Mouse (Mus musculus): ENCODE data around the gene Nhej1.
A peak's percentile ranks its signal among the peaks of the same experiment; 100 is the strongest.

Gene Nhej1

DNA sequence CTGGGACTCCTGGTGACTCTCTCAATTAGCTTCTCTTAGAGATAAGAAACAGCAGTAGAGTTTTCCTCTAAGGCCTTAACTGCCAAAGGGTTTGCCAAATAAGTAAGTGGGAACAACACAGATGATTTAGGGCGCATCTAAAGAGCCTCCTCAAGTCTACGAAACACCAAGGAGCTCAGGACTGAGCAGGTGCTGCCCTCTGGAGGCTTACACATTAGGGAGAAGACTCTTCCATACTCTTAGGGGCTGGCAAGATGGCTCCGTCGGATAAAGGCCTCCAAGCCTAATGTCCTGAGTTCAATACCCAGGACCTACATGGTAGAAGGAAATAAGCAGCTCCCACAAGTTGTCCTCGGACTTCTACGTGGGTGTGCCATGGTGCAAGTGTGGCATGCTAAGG, 151.4 kb downstream of the Nhej1 start:
- DNase-seq, result peak in 1 of 2 experiments; percentile 54

GRCm38 (mm10) chr1:74971353-74972050, 153.5 kb downstream of the Nhej1 start:
- DNase-seq, result peak; percentile 15 to 74

DNA sequence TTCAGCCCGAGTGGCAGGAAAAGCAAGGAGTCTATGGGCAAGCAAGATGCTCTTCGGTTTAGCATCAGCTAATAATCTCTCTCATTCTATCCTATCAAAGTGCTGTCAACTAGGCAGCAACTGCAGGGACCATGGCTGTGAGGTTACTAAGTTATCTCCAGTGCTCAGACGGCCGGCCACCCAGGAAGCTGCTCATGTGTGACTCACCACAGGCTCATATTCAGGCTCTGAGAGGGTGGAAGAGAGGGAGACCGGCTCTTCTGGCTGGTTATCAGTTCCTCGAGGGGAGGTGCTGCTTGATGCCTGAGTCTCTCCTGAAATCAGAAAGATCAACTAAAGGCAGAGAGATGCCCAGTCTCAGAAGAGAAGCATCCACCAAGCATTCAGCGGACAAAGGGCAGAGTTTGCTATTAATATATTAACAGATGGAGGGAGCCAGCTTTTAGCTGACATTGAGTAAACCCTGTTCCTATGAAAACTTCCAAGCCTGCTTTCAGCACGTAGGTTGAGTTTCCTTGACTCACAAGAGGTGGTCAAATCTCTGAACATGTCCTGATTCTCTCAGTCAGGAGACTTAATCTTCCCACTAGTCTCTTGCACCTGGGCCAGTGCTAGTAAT, 156.9 kb downstream of the Nhej1 start:
- DNase-seq, result peak in 1 of 2 experiments; percentile 12

DNA sequence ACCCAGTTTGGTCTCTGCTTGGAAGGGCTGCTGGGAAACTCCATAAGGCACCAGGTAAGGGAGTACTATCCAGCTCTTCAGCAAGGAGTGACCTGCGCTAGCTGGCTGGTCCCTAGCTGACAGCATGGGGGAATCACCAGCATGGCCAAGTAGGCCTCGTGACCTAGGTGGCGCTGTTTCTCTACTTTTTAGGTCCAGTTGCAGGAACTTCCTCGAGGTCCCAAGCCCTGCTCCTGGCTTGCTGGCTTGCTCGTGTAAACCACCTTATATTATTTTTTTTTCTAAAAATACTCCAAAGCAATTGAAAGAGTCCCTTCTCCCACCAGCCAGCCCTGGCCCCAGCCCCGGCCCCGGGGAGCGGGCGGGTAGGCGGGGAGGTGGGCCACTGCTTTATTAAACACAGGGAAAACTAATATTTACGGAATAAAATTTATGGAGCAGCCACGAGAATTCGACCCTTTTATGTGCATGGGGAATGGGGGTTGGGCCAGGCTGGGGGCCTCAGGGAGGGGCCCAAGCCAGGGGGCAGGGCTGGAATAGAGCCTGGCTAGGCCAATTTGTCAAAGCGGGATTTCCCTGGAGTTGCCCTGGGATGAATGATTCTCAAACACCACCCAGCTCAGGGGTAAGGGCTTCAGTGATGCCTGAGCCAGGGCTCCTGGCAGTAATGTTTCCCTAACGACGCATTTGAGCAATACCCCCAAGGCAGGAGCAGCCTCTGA, 160.3 kb downstream of the Nhej1 start:
- DNase-seq, result peak; percentile 90 to 96

DNA sequence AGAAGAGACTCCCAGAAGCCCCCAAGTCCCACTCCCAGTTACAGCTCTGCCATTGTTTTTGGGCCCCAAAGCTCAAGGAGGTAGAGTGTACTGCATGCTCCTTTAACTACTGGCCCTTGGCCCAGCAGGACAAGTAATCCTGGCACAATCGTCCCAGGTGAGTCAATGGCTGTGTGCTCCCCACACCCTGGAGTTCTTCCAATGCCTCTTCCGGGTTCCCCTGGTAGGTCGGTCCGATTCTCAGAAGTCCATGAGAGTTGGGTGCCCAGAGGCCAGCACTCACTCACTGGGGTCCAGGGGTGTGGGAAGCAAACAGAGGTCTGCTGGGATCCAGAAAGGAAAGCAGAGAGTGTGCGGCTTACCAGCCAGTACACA, 162.2 kb downstream of the Nhej1 start:
- peak in 1 of 2 experiments; percentile 46 for DNase-seq

- no peak for DNase-seq
Observed at GRCm38 (mm10) chr1:74962126-74962852, 162.7 kb downstream of the Nhej1 start.

DNA sequence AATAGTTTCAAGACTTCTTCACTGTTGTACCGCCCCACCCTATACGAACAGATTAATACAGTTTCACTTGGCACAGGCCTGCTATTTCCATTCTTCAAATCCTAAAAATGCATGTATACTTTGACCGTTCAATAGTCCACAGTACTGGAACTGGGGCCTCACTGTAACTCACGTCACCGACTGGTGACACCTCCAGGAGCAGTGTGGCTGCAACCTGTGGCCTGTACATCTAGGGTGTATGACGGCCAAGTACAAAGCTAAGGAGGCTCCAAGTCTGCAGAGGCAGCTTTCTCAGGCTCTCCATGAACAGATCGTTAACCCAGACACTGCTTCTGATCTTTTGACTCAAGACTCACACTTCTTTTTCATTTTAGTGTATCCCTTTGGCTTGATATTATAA, 163.3 kb downstream of the Nhej1 start:
- DNase-seq, result no peak

DNA sequence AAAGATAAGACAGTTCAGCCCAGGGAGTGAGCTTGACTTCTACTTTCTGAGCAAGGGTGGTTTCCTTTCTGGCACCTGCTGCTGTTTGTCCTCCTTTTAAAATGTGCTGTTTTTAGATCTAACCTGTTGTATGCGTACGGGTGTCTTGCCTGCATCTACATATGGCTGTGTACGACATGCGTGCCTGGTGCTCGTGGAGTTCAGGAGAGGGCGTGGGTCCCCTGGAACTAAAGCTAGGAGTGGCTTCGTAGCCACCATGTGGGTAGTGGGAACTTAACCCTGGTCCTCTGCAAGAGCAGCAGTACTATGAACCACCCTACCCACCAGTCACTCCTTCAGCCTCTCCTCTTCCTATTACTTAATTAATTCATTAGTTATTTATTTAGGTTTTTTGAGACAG, 164.9 kb downstream of the Nhej1 start:
- no peak for DNase-seq

GRCm38 (mm10) chr1:74951556-74952210, 173.3 kb downstream of the Nhej1 start, which contains the start of gene Ihh:
Ihh (minus strand) TSS chr1:74951672.
- DNase-seq, result peak; percentile 56 to 85

GRCm38 (mm10) chr1:74950576-74951490, 174.2 kb downstream of the Nhej1 start:
- peak; percentile 56 to 72 for DNase-seq

- no peak for DNase-seq
Observed at GRCm38 (mm10) chr1:74950066-74950465, 174.9 kb downstream of the Nhej1 start.

- peak; percentile 91 to 95 for DNase-seq
Observed at GRCm38 (mm10) chr1:74949666-74950050, 175.3 kb downstream of the Nhej1 start.

- peak; percentile 81 to 85 for DNase-seq
Observed at GRCm38 (mm10) chr1:74948784-74949665, 176.0 kb downstream of the Nhej1 start.

GRCm38 (mm10) chr1:74947986-74948670, 176.9 kb downstream of the Nhej1 start:
- peak; percentile 37 to 62 for DNase-seq

DNA sequence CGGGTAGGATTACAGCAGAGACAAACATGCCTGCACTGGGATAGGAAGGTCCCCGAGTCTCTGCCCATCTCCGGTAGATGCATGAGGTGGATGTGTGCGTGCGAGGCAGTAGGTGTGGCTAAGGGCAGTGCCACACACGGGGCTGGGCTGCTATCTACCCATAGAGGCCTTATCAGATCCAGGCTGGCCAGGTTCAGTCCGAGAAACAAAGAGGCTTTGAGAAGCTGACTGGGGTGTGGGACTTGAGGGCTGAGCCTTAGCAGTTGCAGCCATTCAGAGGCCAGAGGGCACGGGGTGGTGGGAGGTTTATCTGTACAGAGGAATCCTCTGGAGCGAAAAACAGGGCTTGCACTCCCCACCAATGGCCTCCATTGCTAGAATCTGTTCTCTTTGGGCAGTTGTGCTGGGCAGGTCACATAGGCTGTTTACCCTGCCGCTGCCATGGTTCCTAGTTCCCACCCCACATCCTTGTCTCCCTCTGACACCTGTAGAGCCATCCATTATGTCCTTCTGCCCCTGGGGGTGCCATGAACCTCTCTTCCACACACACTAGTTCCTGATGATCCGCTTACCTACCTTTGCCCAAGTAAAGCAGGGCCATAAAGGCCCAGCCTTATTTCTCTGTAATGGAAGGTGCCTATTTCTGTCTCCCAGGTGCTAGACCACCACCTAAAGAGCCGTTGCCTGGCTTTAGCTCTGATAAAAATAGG, 183.2 kb downstream of the Nhej1 start:
- peak in 1 of 2 experiments; percentile 35 for DNase-seq

- DNase-seq, result peak; percentile 57 to 60
Observed at GRCm38 (mm10) chr1:74939762-74940161, 185.2 kb downstream of the Nhej1 start.

GRCm38 (mm10) chr1:74936221-74936830, 188.7 kb downstream of the Nhej1 start:
- peak; percentile 73 to 89 for DNase-seq

DNA sequence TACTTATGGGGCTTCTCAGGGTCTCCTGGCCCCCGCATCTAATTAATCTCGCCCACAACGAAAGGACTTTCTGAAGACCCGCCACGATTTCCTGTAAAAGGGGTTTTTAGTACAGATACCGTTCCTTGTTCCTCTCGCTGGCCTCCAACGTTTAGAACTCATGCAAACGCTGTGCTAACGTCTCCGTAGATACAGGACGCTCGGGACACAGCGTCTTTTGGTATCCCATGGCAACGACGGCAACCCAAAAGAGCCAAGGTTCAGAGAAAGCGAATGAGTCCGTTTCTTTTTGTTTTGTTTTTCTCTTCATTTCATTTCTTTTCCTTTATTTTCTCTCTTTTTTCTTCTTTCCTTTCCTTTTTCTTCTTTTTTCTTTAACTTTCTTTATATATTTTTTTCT, 189.6 kb downstream of the Nhej1 start, which contains the start of gene Cfap65:
Gene Cfap65 (minus strand): TSS at position 198 of the 400 bp plus-strand sequence.
- peak; percentile 81 to 85 for DNase-seq

Data from kidney, postnatal 25 days (tissue).